Mouse (Mus musculus) right cerebral cortex, postnatal 4 days (tissue): Measurements from ENCODE around the gene Fbxl15.

ENCODE experiments used
- DNase-seq: peaks from one replicate; pipeline ENCODE4 v3.0.0-alpha.2; 2022

Fbxl15 gene

DNA sequence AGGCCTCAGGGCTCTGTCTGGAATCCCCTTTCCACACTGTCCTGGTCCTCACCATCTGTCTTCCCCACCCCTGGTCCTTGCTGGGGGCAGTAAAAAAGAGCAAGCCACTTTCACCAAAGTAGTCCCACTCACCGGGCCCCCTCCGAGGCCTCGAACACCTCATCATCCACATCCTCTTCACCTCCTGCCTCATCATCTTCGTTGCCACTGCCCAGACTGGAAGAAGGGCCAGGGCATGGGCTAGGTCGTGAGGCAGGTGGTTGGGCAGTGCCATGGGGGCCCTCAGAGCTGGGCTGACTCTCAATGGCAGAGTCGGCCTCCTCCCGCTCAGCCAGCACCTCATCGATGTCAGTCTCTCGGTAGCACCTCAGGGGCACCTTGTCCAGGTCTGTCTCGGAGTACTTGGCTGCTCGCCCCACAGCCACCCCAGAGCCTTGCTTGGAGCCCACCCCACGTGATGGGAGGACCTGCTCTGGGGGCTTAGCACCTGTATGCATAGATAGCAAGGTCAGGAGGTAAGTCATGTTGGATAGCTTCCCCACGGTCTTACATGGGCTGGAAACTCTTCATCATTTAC, 4.9 kb upstream of the Fbxl15 start:
- peak; percentile 25 for DNase-seq

DNA sequence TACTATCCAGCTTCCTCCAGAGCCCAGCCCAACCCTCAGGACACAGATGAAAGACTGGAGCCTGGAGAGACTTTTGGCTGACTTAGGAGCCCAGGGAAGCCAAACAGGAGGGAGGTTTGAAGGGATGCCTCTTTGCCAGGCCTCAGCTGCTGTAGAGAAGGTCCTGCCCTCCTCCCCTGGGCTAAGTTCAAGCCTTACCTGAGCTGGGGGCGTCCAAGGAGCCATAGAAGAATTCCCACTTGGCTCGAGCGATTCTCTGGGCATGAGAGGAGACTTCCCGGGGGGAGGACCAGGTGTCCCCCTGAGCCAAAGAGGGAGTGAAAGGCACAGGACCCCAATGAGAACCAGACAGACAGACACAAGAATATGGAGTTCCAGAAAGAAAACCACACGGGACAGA, 4.3 kb upstream of the Fbxl15 start:
- no peak for DNase-seq

- DNase-seq = no peak
Observed at GRCm38 (mm10) chr19:46324366-46324765, 3.6 kb upstream of the Fbxl15 start.

DNA sequence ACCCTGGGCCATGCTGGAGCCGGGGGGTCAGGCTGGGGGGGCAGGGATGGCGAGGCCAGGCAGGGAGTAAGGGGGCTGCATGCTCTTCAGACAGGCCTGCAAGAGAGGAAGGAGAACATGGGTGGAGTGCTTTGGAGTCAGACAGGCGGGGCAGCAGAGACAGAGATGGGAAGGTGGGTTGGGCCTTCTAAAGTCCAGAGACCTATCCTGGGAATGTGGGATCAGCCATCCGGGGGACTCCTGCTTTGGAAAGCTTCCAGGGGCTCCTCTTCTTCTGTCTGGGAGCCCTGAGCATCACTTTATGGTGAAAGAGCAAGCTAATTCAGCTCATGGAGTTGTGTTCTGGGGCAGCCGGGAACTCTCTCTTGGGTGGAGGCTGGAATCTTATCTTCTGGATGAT, 3.1 kb upstream of the Fbxl15 start:
- no peak for DNase-seq

DNA sequence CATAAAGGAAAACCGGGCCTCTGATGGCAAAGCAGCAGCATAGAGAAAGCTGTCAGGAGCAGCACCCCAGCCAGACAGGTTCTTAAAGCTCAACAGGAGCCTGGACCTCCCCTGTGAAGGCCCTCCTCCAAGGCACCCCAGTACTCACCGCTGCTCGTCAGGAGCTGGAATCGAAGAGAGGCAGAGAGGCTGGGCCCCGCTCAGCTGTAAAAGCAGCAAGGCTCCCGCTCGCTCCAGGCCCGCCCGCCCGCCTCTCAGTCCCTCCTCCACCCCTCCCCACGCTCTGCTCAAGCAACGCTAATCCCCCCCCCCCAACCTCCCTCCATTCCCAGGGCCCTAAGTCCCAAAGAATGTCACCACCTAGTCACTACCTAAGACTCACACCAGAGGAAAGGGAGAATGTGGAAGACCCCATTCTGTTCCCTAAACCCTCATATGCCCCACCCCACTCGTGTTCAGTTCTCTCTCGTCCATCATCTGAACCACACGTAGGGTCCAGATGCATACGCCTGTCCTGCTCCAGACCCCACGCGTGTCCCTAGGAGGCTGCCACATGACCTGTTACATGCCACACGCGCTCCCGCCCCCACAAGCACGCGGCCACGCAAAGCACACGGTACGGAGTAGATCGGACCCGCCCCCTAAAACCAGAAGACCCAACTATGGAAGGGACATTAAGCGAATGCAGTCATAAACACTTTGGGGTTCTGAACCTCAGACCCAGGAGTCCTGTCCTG, 1.8 kb upstream of the Fbxl15 start:
- DNase-seq = peak; percentile 57

DNA sequence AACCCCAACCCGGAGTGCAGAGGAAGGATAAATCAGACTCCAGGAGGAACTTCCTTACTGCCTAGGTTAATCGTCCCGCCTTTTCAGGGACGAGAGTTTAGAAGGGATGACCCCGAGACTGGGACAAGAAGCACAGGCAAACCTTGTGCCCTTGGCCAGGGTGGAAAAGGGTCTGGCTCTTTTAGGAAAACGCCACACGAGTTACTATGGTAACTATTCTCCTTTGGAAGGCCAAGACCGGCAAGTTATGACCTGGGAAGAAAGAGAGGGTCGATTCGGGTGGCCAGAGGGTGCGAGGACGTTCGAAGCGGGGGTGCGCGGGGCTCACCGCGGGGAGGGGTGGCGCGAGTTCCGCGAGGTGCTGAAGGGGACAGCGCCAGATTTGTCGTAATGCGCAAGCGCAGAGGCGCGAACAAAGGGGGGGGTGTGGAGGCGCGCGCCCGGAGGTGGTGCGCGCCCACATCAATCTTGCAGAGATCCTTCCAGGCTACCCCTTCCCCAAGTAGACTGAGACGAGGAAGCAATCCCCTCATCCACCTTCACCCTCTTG, 1.2 kb upstream of the Fbxl15 start, which contains the start of gene Psd:
Gene Psd, minus strand, starts transcription at position 401 of the 550 bp plus-strand sequence.
- peak; percentile 80 for DNase-seq

GRCm38 (mm10) chr19:46327531-46328064, 386 bp upstream of the Fbxl15 start:
- DNase-seq = peak; percentile 16

- DNase-seq = no peak
Observed at GRCm38 (mm10) chr19:46329031-46329641, 1.2 kb downstream of the Fbxl15 start.

- DNase-seq = peak; percentile 75
Observed at GRCm38 (mm10) chr19:46329951-46330350, 2.0 kb downstream of the Fbxl15 start.

- DNase-seq = no peak
Observed at GRCm38 (mm10) chr19:46330696-46331095, 2.7 kb downstream of the Fbxl15 start.

- DNase-seq = no peak
Observed at GRCm38 (mm10) chr19:46331326-46331725, 3.3 kb downstream of the Fbxl15 start.

GRCm38 (mm10) chr19:46331936-46332335, 4.0 kb downstream of the Fbxl15 start:
- DNase-seq = peak; percentile 13

- no peak for DNase-seq
Observed at GRCm38 (mm10) chr19:46332721-46333339, 4.8 kb downstream of the Fbxl15 start.

DNA sequence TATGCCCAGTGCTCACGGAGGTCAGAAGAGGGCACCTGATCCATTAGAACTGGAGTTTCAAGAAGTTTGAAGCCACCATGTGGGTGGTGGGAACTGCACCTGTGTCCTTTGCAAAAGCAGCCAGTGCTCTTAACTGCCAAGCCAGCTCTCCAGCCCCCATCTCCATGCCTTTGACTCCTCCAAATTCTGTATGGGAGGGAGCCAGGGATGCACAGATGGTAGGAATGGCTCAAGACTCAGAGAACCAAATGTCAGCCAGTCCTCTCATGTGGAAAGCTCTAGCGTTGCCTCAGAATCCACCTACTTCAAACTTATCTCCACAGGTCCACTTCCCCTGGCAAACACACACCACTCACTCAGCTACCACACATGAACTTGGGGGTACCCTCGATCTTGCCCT, 5.9 kb downstream of the Fbxl15 start:
- no peak for DNase-seq

DNA sequence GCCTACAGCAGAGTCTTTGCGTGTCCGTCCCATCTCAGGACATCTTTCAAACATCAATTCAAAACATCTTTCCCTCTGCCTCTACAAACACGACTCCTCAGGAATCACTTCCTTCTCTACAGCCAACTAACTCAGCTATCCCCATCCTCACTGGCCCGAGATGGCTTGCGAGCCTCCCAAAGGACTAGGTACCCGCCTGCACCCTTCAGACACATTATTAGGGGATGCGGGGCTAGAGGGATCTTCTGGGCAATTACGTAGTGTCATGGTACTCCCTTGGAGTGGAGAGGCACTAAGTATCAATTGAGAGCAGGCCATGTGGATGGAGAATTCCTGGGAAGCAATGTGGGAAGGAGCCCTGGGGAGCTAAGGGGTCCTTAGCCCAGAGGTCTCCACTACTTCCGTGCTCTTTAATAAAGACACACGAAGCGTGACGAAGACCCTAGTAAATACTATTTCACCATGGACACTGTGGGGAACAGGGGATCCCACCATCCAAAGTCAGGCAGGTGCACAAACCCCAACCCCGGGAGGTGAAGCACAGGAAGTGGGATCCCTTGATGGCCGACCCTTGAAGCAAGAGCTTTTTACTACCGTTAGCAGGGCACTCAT, 9.8 kb downstream of the Fbxl15 start:
- DNase-seq = no peak

- peak; percentile 96 for DNase-seq
Observed at GRCm38 (mm10) chr19:46338331-46338936, 10.4 kb downstream of the Fbxl15 start, which contains the start of gene Cuedc2. Cuedc2 (minus strand) TSS chr19:46338702.

GRCm38 (mm10) chr19:46338942-46339286, 10.9 kb downstream of the Fbxl15 start:
- no peak for DNase-seq

DNA sequence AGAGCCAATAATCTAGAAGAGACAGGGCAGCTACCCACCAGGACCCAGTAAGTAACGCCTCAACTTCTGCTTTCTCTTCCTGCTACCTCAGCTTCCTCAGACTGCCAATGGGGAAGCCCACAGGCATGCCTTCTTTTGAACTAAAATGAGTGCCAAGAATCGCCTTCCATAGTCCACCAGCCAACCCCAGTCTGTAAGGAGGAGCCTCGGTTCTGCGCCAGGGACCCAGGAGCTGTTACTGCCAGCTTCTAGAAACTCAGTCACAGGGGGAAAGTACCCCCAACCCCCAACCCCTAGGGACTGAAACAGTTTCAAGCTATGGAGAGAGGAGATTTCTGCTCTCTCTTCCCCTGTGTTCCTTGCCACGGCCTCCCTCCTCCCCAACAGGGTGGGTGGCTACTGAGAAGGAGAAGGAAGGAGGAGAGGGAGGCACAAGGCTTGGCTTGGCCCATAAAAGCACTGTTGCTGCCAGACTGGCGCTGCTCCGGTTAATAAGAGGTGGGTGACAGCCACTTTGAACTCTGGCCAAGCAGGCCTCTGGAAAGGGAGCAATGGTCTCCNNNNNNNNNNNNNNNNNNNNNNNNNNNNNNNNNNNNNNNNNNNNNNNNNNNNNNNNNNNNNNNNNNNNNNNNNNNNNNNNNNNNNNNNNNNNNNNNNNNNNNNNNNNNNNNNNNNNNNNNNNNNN, 11.4 kb downstream of the Fbxl15 start:
- DNase-seq = peak; percentile 51

- DNase-seq = no peak
Observed at GRCm38 (mm10) chr19:46344710-46345419, 16.9 kb downstream of the Fbxl15 start.

GRCm38 (mm10) chr19:46347146-46347545, 19.2 kb downstream of the Fbxl15 start:
- DNase-seq = no peak
